Mouse (Mus musculus) left cerebral cortex, postnatal 14 days (tissue): ENCODE results near the gene Lypla2. TPM values are rescaled to one million over a fixed set of nuclear protein-coding genes. Genes with fewer than 3 reads are reported as not detected.

Experiments used
- DNase-seq, 2 experiments: peaks; one replicate each; pipeline ENCODE4 v3.0.0; 2021 to 2022; ENCODE audit warnings: low spot score in 2 of 2, mixed read lengths in 1 of 2
- intact Hi-C: fragments of 180-260 bp; cut with DNase I; formaldehyde crosslinking; loops from one replicate; pipeline ENCODE4 v1.15.1; 2025
- total RNA-seq, 2 experiments: library from RNA; stranded (reverse); gene quantifications; 2 replicates each; pipeline ENCODE4 v1.2.3; 2021

Gene Lypla2
- total RNA-seq, 2 experiments from 2014 or later: 82.2 to 91.6 TPM

GRCm38 (mm10) chr4:135926861-135927260 is 45.6 kb downstream of the Lypla2 start:
- intact Hi-C loops: no loop called here

GRCm38 (mm10) chr4:135926195-135926808 is 46.1 kb downstream of the Lypla2 start:
- intact Hi-C loops: no loop called here
- no peak for DNase-seq

More at GRCm38 (mm10) chr4:135926861-135927260, 45.6 kb downstream of the Lypla2 start:
- no peak for DNase-seq

GRCm38 (mm10) chr4:135925341-135925740 is 47.1 kb downstream of the Lypla2 start:
- intact Hi-C loops: no loop called here
- DNase-seq: no peak

- intact Hi-C loops: no loop called here
- DNase-seq: no peak
Observed at GRCm38 (mm10) chr4:135924418-135924817, 48.0 kb downstream of the Lypla2 start.

- intact Hi-C loops: no loop called here
- DNase-seq: no peak
Observed at GRCm38 (mm10) chr4:135922190-135922589, 50.2 kb downstream of the Lypla2 start.

GRCm38 (mm10) chr4:135921257-135922120 is 50.9 kb downstream of the Lypla2 start:
- intact Hi-C loops: no loop called here
- no peak for DNase-seq

GRCm38 (mm10) chr4:135920304-135921241 is 51.9 kb downstream of the Lypla2 start, which contains the start of gene Fuca1:
Gene Fuca1, plus strand, starts transcription at chr4:135920735.
- DNase-seq: peak; percentile 96
- intact Hi-C loops: loop anchor here (1.0 kb wide), 1 partner anchor 30 kb away; no protein-coding TSS in a partner anchor

GRCm38 (mm10) chr4:135919280-135919639 is 53.2 kb downstream of the Lypla2 start:
- DNase-seq: no peak
- intact Hi-C loops: no loop called here

GRCm38 (mm10) chr4:135918635-135919279 is 53.7 kb downstream of the Lypla2 start:
- no peak for DNase-seq
- intact Hi-C loops: no loop called here

Other genes with a start within 250 kb of the Lypla2 start
- gene Il22ra1, start 244.5 kb downstream of the Lypla2 start, total RNA-seq: under 1 TPM; 0.42 to 0.70 TPM
- 1 to 10 TPM; 2.0 to 2.1 TPM for gene Myom3, start 212.9 kb downstream of the Lypla2 start, total RNA-seq
- gene Srsf10, start 116.9 kb downstream of the Lypla2 start, total RNA-seq: 10 to 100 TPM; 71.0 to 77.4 TPM
- gene Pnrc2, start 98.8 kb downstream of the Lypla2 start, total RNA-seq: 10 to 100 TPM; 48.8 to 49.7 TPM
- under 1 TPM in 1 of 2 experiments, not detected in 1; 0.09 TPM for gene Cnr2, start 77.2 kb downstream of the Lypla2 start, total RNA-seq
- gene Fuca1, start 51.9 kb downstream of the Lypla2 start, total RNA-seq: 10 to 100 TPM; 34.0 to 39.0 TPM
- gene Hmgcl, start 26.2 kb downstream of the Lypla2 start, total RNA-seq: 10 to 100 TPM; 28.3 to 30.9 TPM
- gene Gale, start 8.9 kb downstream of the Lypla2 start, total RNA-seq: 10 to 100 TPM; 26.2 to 31.6 TPM
- 10 to 100 TPM; 71.5 to 72.5 TPM for gene Pithd1, start 14.6 kb upstream of the Lypla2 start, total RNA-seq
- gene Eloa, start 49.1 kb upstream of the Lypla2 start, total RNA-seq: 10 to 100 TPM; 27.6 to 28.2 TPM
- gene Rpl11, start 80.8 kb upstream of the Lypla2 start, total RNA-seq: 100 to 1,000 TPM; 216 to 244 TPM
- gene Id3, start 170.9 kb upstream of the Lypla2 start, total RNA-seq: 10 to 100 TPM; 30.2 to 53.1 TPM
- gene E2f2, start 199.8 kb upstream of the Lypla2 start, total RNA-seq: under 1 TPM; 0.90 to 0.93 TPM
- 1 to 10 TPM; 3.9 to 4.2 TPM for gene Asap3, start 233.7 kb upstream of the Lypla2 start, total RNA-seq